Mouse (Mus musculus) stomach, postnatal 0 days (tissue): ENCODE data around the gene Pnliprp1. TPM values are rescaled to one million over a fixed set of nuclear protein-coding genes. Genes with fewer than 3 reads are reported as not detected.

Experiments used
- ATAC-seq: fragments of 200-750 bp; cut with Nextera tagmentation; 2 replicates; pipeline ENCODE4 v1.8.0; 2017; ENCODE audit not compliant: low FRiP score, low TSS enrichment
- DNase-seq: peaks from one replicate; pipeline ENCODE4 v3.0.0-alpha.2; 2016; ENCODE audit warnings: low spot score
- H3K27ac ChIP-seq: fragments of 300-500 bp; sonication (generic); replicated peaks from 2 replicates; pipeline ENCODE4 v1.5.1; 2014; ENCODE audit warnings: mild to moderate bottlenecking, control low read depth
- H3K27me3 ChIP-seq: fragments of 300-500 bp; sonication (generic); 2 replicates; pipeline ENCODE4 v1.6.1; 2014; ENCODE audit warnings: low read length; ENCODE audit not compliant: control insufficient read depth, insufficient read depth
- H3K36me3 ChIP-seq: fragments of 300-500 bp; sonication (generic); 2 replicates; pipeline ENCODE4 v1.6.1; 2014; ENCODE audit warnings: low read length, mixed read lengths; ENCODE audit not compliant: control insufficient read depth, insufficient read depth
- H3K4me1 ChIP-seq: fragments of 300-500 bp; sonication (generic); replicated peaks from 2 replicates; pipeline ENCODE4 v1.6.1; 2014; ENCODE audit warnings: antibody characterized with exemption; ENCODE audit not compliant: control insufficient read depth, insufficient read depth
- H3K4me2 ChIP-seq: fragments of 300-500 bp; sonication (generic); replicated peaks from 2 replicates; pipeline ENCODE4 v1.6.1; 2014; ENCODE audit warnings: low read depth, mild to moderate bottlenecking, control low read depth, moderate library complexity
- H3K4me3 ChIP-seq: fragments of 300-500 bp; sonication (generic); 2 replicates; pipeline ENCODE4 v1.5.1; 2014; ENCODE audit warnings: low read depth, low read length, control low read depth
- H3K9ac ChIP-seq: fragments of 300-500 bp; sonication (generic); 2 replicates; pipeline ENCODE4 v1.6.1; 2014; ENCODE audit warnings: mild to moderate bottlenecking, low read length, control low read depth, mixed read lengths
- H3K9me3 ChIP-seq: fragments of 300-500 bp; sonication (generic); 2 replicates; pipeline ENCODE4 v1.6.1; 2016; ENCODE audit warnings: low read length; ENCODE audit not compliant: control insufficient read depth
- CTCF ChIP-seq: IDR thresholded peaks from 2 replicates; pipeline ENCODE4 v1.5.1; 2016; ENCODE audit warnings: antibody characterized with exemption, low read depth, mild to moderate bottlenecking, moderate library complexity
- EP300 ChIP-seq: optimal IDR thresholded peaks from 2 replicates; pipeline ENCODE3; 2016; ENCODE audit warnings: antibody characterized with exemption
- WGBS: fragments of 180-500 bp; shearing (Covaris S2); extraction: QIAGEN DNeasy Blood & Tissue Kit; methylation state at CpG from one replicate; pipeline ENCODE4 v1.1.7; 2014; 5-methylcytosine and 5-hydroxymethylcytosine counted together
- polyA plus RNA-seq: library from polyadenylated mRNA; unstranded; fragments of >200 nt; fragmentation: Nextera tagmentation; extraction: Ambion mirVana; gene quantifications from 2 replicates; pipeline ENCODE4 v1.2.1, GENCODE M21; 2015

Pnliprp1 gene
- polyA plus RNA-seq, 1 experiment from 2014 or later = 11.8 TPM

DNA sequence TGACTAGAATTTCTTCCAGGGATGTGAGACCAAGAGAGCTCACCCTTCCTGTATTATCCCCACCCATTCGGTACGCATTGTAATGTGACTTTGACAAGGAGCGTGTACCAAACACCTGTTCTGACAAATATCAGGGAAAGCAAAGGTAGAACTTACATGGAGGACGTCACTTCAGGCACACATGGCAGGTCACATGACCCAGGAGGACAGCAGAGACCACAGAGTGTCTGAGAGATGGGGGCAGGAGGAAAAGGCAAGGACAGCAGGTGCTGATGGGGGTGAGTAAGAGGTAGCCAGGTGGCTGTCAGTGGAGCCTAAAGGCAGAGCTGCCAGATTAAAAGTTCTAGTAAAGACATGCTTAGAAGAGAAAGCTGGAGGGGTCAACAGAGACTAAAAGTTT lies 14.0 kb downstream of the Pnliprp1 start:
- Histone ChIP-seq H3K27me3 (no peaks in the 10 kb centered on the region), H3K9me3 (no peaks in the 10 kb centered on the region), H3K4me3 (no peak overlapping the region), H3K4me2 (no peak overlapping the region), H3K4me1 (no peaks in the 10 kb centered on the region), H3K9ac (no peak overlapping the region), H3K36me3 (no peaks in the 10 kb centered on the region), H3K27ac (no peak overlapping the region)
- WGBS = 78% methylated on average over 4 of the region's 4 CpGs
- DNase-seq (no peak), ATAC-seq (no peak)
- TF ChIP-seq CTCF (no peak), EP300 (no peak)

DNA sequence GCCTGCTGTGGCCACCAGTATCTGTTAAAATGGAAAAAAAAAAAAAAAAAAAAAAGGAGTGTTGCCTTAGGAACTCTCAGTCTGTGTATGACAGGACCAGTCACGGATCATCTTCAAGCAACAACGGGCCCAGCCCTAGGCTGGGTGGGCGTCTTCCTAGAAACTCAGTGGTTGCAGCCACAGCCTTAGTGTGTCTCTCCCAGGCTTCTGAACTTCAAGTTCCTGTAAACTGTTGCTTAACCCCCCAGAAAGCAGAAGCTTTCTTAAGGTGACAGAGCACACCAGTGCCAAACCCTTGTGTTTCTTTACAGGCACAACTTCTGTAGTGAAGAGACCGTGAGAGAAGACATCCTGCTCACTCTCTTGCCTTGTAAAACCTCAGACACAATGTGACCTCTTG lies 15.0 kb downstream of the Pnliprp1 start:
- no peaks in the 10 kb centered on the region for H3K9me3 ChIP-seq
- H3K27me3 ChIP-seq = no peaks in the 10 kb centered on the region
- DNase-seq = no peak
- H3K4me1 ChIP-seq = no peaks in the 10 kb centered on the region
- no peaks in the 10 kb centered on the region for H3K36me3 ChIP-seq
- no peak overlapping the region for H3K4me2 ChIP-seq
- no peak overlapping the region for H3K27ac ChIP-seq
- H3K9ac ChIP-seq = no peak overlapping the region
- WGBS = 58% methylated on average over 4 of the region's 4 CpGs
- no peak overlapping the region for H3K4me3 ChIP-seq
- no peak for ATAC-seq
- no peak for TF ChIP-seq EP300

DNA sequence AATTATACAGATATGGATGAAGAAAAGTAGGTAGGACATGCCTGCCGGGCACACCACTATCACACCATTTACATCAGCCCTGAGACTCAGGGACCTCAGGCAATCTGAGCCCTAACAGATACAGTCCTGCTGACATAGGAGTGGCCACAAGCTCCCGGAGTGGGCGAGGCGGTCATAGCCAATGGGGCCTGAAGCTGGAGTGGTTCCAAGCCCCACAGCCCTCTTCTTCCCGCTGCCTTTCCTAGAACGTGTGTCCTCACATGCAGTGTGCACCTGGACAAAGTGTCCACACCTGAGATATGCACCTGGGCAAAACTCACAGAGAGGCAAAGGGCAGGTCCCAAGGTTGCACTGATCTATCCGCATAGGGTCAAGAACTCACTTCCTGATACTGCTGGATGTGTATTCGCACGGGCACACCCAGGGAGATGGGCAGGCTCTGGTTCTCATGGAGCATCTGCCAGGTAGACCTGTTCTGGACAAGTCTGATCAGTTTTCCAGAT lies 18.9 kb downstream of the Pnliprp1 start:
- Histone ChIP-seq H3K9ac (no peak overlapping the region), H3K9me3 (no peaks in the 10 kb centered on the region), H3K4me2 (no peak overlapping the region), H3K4me1 (no peaks in the 10 kb centered on the region), H3K4me3 (no peak overlapping the region), H3K27ac (no peak overlapping the region), H3K27me3 (no peaks in the 10 kb centered on the region), H3K36me3 (no peaks in the 10 kb centered on the region)
- TF ChIP-seq CTCF (no peak), EP300 (no peak)
- ATAC-seq = no peak
- 74% methylated on average over 9 of the region's 9 CpGs for WGBS
- DNase-seq = peak; percentile 29

- H3K4me1 ChIP-seq = no peaks in the 10 kb centered on the region
- H3K4me3 ChIP-seq = no peak overlapping the region
- no peak overlapping the region for H3K4me2 ChIP-seq
- WGBS = 45% methylated on average over 2 of the region's 2 CpGs
- no peak overlapping the region for H3K9ac ChIP-seq
- ATAC-seq (no peak), DNase-seq (no peak)
- TF ChIP-seq EP300 = no peak
- no peaks in the 10 kb centered on the region for H3K27me3 ChIP-seq
- no peak overlapping the region for H3K27ac ChIP-seq
- H3K9me3 ChIP-seq = no peaks in the 10 kb centered on the region
- no peaks in the 10 kb centered on the region for H3K36me3 ChIP-seq
These were observed 22.1 kb downstream of the Pnliprp1 start for GRCm38 (mm10) chr19:58750822-58751221.

GRCm38 (mm10) chr19:58751504-58751903 lies 22.8 kb downstream of the Pnliprp1 start:
- Histone ChIP-seq H3K9ac (no peak overlapping the region), H3K4me3 (no peak overlapping the region), H3K36me3 (no peaks in the 10 kb centered on the region), H3K27ac (no peak overlapping the region), H3K9me3 (no peaks in the 10 kb centered on the region), H3K4me2 (no peak overlapping the region), H3K4me1 (no peaks in the 10 kb centered on the region), H3K27me3 (no peaks in the 10 kb centered on the region)
- ATAC-seq = peak; percentile 55; the same call in 1 of the 2 replicates
- 60% methylated on average over 2 of the region's 2 CpGs for WGBS
- TF ChIP-seq EP300 (no peak), CTCF (no peak)
- DNase-seq = no peak

DNA sequence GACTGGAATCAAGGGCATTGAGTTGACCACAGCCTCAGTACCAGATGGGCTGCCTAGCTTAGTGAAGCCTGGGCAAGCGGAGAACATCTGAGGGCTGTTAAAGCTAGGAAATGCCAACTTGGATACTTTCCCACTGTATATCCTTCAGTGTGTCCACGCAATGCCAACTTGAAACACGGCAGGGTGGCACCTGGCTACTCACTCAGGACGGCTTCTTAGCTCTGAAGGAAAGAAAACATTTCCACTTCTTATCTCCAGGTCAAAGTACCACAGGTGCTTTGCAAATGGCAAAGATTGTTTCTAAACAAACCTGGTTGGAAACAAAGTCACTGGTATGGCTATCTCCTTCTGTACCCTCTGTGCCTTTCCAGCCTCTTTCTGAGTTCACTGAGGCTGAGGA lies 30.2 kb downstream of the Pnliprp1 start:
- TF ChIP-seq CTCF = no peak
- no peak overlapping the region for H3K9ac ChIP-seq
- no peaks in the 10 kb centered on the region for H3K36me3 ChIP-seq
- WGBS = 51% methylated on average over 4 of the region's 4 CpGs
- peak; percentile 52 for ATAC-seq
- no peak overlapping the region for H3K4me3 ChIP-seq
- H3K4me2 ChIP-seq = no peak overlapping the region
- peak overlapping the region; percentile 63; the same call in 1 of the 2 replicates for H3K27ac ChIP-seq
- peak; percentile 41 for DNase-seq
- H3K9me3 ChIP-seq = no peaks in the 10 kb centered on the region
- H3K4me1 ChIP-seq = no peaks in the 10 kb centered on the region; the same call in 1 of the 2 replicates
- no peaks in the 10 kb centered on the region for H3K27me3 ChIP-seq
